Mouse (Mus musculus) left cerebral cortex, adult 2 months (tissue): ENCODE measurements around the gene Pcsk5. TPM values are rescaled to one million over a fixed set of nuclear protein-coding genes. Genes with fewer than 3 reads are reported as not detected.

Experiments used
- DNase-seq, 2 experiments: peaks; one replicate each; pipeline ENCODE4 v3.0.0; 2021 to 2022; ENCODE audit warnings: low spot score in 2 of 2, mixed read lengths in 1 of 2; ENCODE audit errors: extremely low spot score in 1 of 2
- H3K27ac ChIP-seq: fragments of 200-600 bp; 2 replicates; pipeline ENCODE4 v1.8.1; 2022
- H3K4me3 ChIP-seq: fragments of 200-600 bp; 2 replicates; pipeline ENCODE4 v1.8.1; 2022
- CTCF ChIP-seq: fragments of 200-600 bp; IDR thresholded peaks from 2 replicates; pipeline ENCODE4 v1.8.1; 2022; ENCODE audit warnings: antibody characterized with exemption, mild to moderate bottlenecking, moderate library complexity
- intact Hi-C: fragments of 180-260 bp; cut with DNase I; formaldehyde crosslinking; loops from one replicate; pipeline ENCODE4 v1.15.1; 2025
- total RNA-seq, 2 experiments: library from RNA; stranded (reverse); gene quantifications; 2 replicates each; pipeline ENCODE4 v1.2.3; 2021

Gene Pcsk5
- total RNA-seq, 2 experiments from 2014 or later = 11.2 to 12.3 TPM

GRCm38 (mm10) chr19:17396802-17397201 is 440.6 kb downstream of the Pcsk5 start:
- TF ChIP-seq CTCF = no peak
- no peak overlapping the region for H3K4me3 ChIP-seq
- intact Hi-C loops = loop anchor here (10.0 kb wide), 1 partner anchor 1278 kb away; the partner anchor contains the start of gene Carnmt1
- H3K27ac ChIP-seq = no peak overlapping the region
- no peak for DNase-seq

- DNase-seq = peak; percentile 91 to 93
- no peak for TF ChIP-seq CTCF
- intact Hi-C loops = loop anchor here (10.0 kb wide), 1 partner anchor 1281 kb away; the partner anchor contains the start of gene Carnmt1
- H3K27ac ChIP-seq = peak within 1 kb of the TSS; percentile 91
- H3K4me3 ChIP-seq = peak within 1 kb of the TSS; percentile 91
These were observed 443.4 kb downstream of the Pcsk5 start, which contains the start of gene Rfk for GRCm38 (mm10) chr19:17393841-17394591. Gene Rfk (plus strand): TSS chr19:17394043.

GRCm38 (mm10) chr19:17392866-17393265 is 444.6 kb downstream of the Pcsk5 start:
- intact Hi-C loops = loop anchor here (10.0 kb wide), 1 partner anchor 1282 kb away; the partner anchor contains the start of gene Carnmt1
- no peak overlapping the region for H3K4me3 ChIP-seq
- DNase-seq = no peak
- no peak overlapping the region for H3K27ac ChIP-seq
- no peak for TF ChIP-seq CTCF

GRCm38 (mm10) chr19:17388404-17388803 is 449.0 kb downstream of the Pcsk5 start:
- no peak for DNase-seq
- intact Hi-C loops = loop anchor here (1.0 to 10.0 kb wide), 2 partner anchors 264 to 584 kb away; no protein-coding TSS in a partner anchor
- TF ChIP-seq CTCF = peak; percentile 75
- Histone ChIP-seq H3K4me3 (no peak overlapping the region), H3K27ac (no peak overlapping the region)

GRCm38 (mm10) chr19:17386424-17386823 is 451.0 kb downstream of the Pcsk5 start:
- no peak for DNase-seq
- TF ChIP-seq CTCF = no peak
- Histone ChIP-seq H3K27ac (no peak overlapping the region), H3K4me3 (no peak overlapping the region)
- intact Hi-C loops = loop anchor here (10.0 kb wide), 1 partner anchor 582 kb away; no protein-coding TSS in a partner anchor

GRCm38 (mm10) chr19:17385426-17385825 is 452.0 kb downstream of the Pcsk5 start:
- H3K27ac ChIP-seq = no peak overlapping the region
- no peak for DNase-seq
- intact Hi-C loops = loop anchor here (10.0 kb wide), 1 partner anchor 581 kb away; no protein-coding TSS in a partner anchor
- TF ChIP-seq CTCF = no peak
- no peak overlapping the region for H3K4me3 ChIP-seq

- no peak overlapping the region for H3K4me3 ChIP-seq
- TF ChIP-seq CTCF = no peak
- H3K27ac ChIP-seq = no peak overlapping the region
- intact Hi-C loops = loop anchor here (10.0 kb wide), 1 partner anchor 580 kb away; no protein-coding TSS in a partner anchor
- no peak for DNase-seq
These were observed 452.4 kb downstream of the Pcsk5 start for GRCm38 (mm10) chr19:17385022-17385421.

- Histone ChIP-seq H3K4me3 (no peak overlapping the region), H3K27ac (no peak overlapping the region)
- no peak for TF ChIP-seq CTCF
- peak in 1 of 2 experiments; percentile 12 for DNase-seq
- intact Hi-C loops = loop anchor here (10.0 kb wide), 1 partner anchor 578 kb away; no protein-coding TSS in a partner anchor
These were observed 454.5 kb downstream of the Pcsk5 start for GRCm38 (mm10) chr19:17382807-17383397.
